Mouse (Mus musculus) forebrain, postnatal 0 days (tissue): ENCODE measurements around the gene Mcat. TPM values are rescaled to one million over a fixed set of nuclear protein-coding genes. Genes with fewer than 3 reads are reported as not detected.
"Not testable (repeated sequence)": the region's sequence is repeated elsewhere in the genome, so short reads cannot be mapped to it uniquely, and the experiment has no call there.

Experiments
- ATAC-seq: fragments of 200-750 bp; cut with Nextera tagmentation; 2 replicates; pipeline ENCODE4 v1.8.0; 2017; ENCODE audit warnings: mild to moderate bottlenecking, moderate library complexity
- DNase-seq: peaks from one replicate; pipeline ENCODE4 v3.0.0-alpha.2; 2015
- H3K27ac ChIP-seq: fragments of 300-500 bp; sonication (generic); 2 replicates; pipeline ENCODE4 v1.5.1; 2014; ENCODE audit warnings: low read depth, mild to moderate bottlenecking, antibody characterized with exemption, low read length, moderate library complexity, mixed read lengths
- H3K27me3 ChIP-seq: fragments of 300-500 bp; sonication (generic); 2 replicates; pipeline ENCODE4 v1.6.1; 2014; ENCODE audit warnings: mild to moderate bottlenecking, low read length, mixed read lengths; ENCODE audit not compliant: insufficient read depth
- H3K36me3 ChIP-seq: fragments of 300-500 bp; sonication (generic); 2 replicates; pipeline ENCODE4 v1.6.1; 2014; ENCODE audit warnings: mild to moderate bottlenecking, moderate library complexity; ENCODE audit not compliant: insufficient read depth
- H3K4me1 ChIP-seq: fragments of 300-500 bp; sonication (generic); 2 replicates; pipeline ENCODE4 v1.6.1; 2014; ENCODE audit warnings: antibody characterized with exemption; ENCODE audit not compliant: insufficient read depth
- H3K4me2 ChIP-seq: fragments of 300-500 bp; sonication (generic); 2 replicates; pipeline ENCODE4 v1.6.1; 2014; ENCODE audit warnings: low read depth, mild to moderate bottlenecking, moderate library complexity
- H3K4me3 ChIP-seq: fragments of 300-500 bp; sonication (generic); 2 replicates; pipeline ENCODE4 v1.5.1; 2014; ENCODE audit warnings: low read depth, low read length, mixed read lengths
- H3K9ac ChIP-seq: fragments of 300-500 bp; sonication (generic); 2 replicates; pipeline ENCODE4 v1.6.1; 2014; ENCODE audit warnings: mild to moderate bottlenecking
- H3K9me3 ChIP-seq: fragments of 300-500 bp; sonication (generic); 2 replicates; pipeline ENCODE4 v1.6.1; 2016; ENCODE audit warnings: low read length
- CTCF ChIP-seq: sonication (generic); IDR thresholded peaks from 2 replicates; pipeline ENCODE4 v1.5.1; 2016; ENCODE audit warnings: antibody characterized with exemption, control low read depth, low read depth
- WGBS: fragments of 180-500 bp; shearing (Covaris S2); extraction: QIAGEN DNeasy Blood & Tissue Kit; methylation state at CpG from one replicate; pipeline ENCODE4 v1.1.7; 2014; 5-methylcytosine and 5-hydroxymethylcytosine counted together
- microRNA-seq, 2 experiments: library from miRNA; unstranded; fragments of <30 nt; microRNA quantifications; one replicate each; pipeline ENCODE4; 2016
- polyA plus RNA-seq: library from polyadenylated mRNA; unstranded; fragments of >200 nt; fragmentation: Nextera tagmentation; extraction: Ambion mirVana; gene quantifications from 2 replicates; pipeline ENCODE4 v1.2.1, GENCODE M21; 2015
- total RNA-seq: library from RNA; depleted of rRNA; stranded (reverse); fragments of >200 nt; gene quantifications from 2 replicates; pipeline ENCODE4 v1.2.3, GENCODE M21; 2014; rRNA removed

The Mcat gene
- total and polyA plus RNA-seq, 2 experiments from 2014 or later: 40.9 to 50.3 TPM

GRCm38 (mm10) chr15:83509950-83510804, 53.4 kb downstream of the Mcat start:
- Histone ChIP-seq H3K9me3 (no peaks in the 10 kb centered on the region), H3K4me3 (peak overlapping the region; percentile 58), H3K4me2 (peak overlapping the region; percentile 63), H3K4me1 (peaks cover 4% of the 10 kb centered on the region; the same call in 1 of the 2 replicates), H3K9ac (peak overlapping the region; percentile 86), H3K36me3 (0 out of 2 replicates have a peak, but pooled peaks cover 4% of the 10 kb centered on the region), H3K27ac (peak overlapping the region; percentile 94), H3K27me3 (no peaks in the 10 kb centered on the region)
- ATAC-seq (peak; percentile 81), DNase-seq (no peak)
- no peak; the same call in 1 of the 2 replicates for TF ChIP-seq CTCF
- WGBS: 27% methylated on average over 17 of the region's 17 CpGs

- 85% methylated on average over 6 of the region's 6 CpGs for WGBS
- H3K9ac ChIP-seq: not testable (repeated sequence)
These were observed 62.1 kb downstream of the Mcat start for GRCm38 (mm10) chr15:83501483-83501882.

GRCm38 (mm10) chr15:83500352-83500751, 63.2 kb downstream of the Mcat start:
- Histone ChIP-seq H3K36me3 (peaks cover 75% of the 10 kb centered on the region), H3K27me3 (no peaks in the 10 kb centered on the region), H3K9me3 (no peaks in the 10 kb centered on the region), H3K4me2 (no peak overlapping the region), H3K9ac (no peak overlapping the region), H3K27ac (no peak overlapping the region), H3K4me1 (no peaks in the 10 kb centered on the region), H3K4me3 (no peak overlapping the region)
- TF ChIP-seq CTCF: peak; percentile 47
- DNase-seq (no peak), ATAC-seq (no peak)
- 70% methylated on average over 3 of the region's 3 CpGs for WGBS

More at GRCm38 (mm10) chr15:83501483-83501882, 62.1 kb downstream of the Mcat start:
- H3K4me1 ChIP-seq, H3K4me3 ChIP-seq, H3K27me3 ChIP-seq, DNase-seq, ATAC-seq, H3K27ac ChIP-seq, H3K9me3 ChIP-seq, H3K4me2 ChIP-seq: not testable (repeated sequence)
- peaks cover 66% of the 10 kb centered on the region for H3K36me3 ChIP-seq

GRCm38 (mm10) chr15:83499211-83499755, 64.3 kb downstream of the Mcat start:
- Histone ChIP-seq H3K4me1 (no peaks in the 10 kb centered on the region), H3K4me2 (no peak overlapping the region), H3K27ac (no peak overlapping the region), H3K9me3 (no peaks in the 10 kb centered on the region), H3K9ac (no peak overlapping the region), H3K36me3 (peaks cover 83% of the 10 kb centered on the region), H3K4me3 (no peak overlapping the region), H3K27me3 (no peaks in the 10 kb centered on the region)
- TF ChIP-seq CTCF: no peak
- DNase-seq (no peak), ATAC-seq (no peak)
- 93% methylated on average over 10 of the region's 10 CpGs for WGBS

GRCm38 (mm10) chr15:83497299-83497698, 66.3 kb downstream of the Mcat start:
- no peak for TF ChIP-seq CTCF
- Histone ChIP-seq H3K4me3 (no peak overlapping the region), H3K4me2 (no peak overlapping the region), H3K4me1 (no peaks in the 10 kb centered on the region), H3K9ac (no peak overlapping the region), H3K27me3 (no peaks in the 10 kb centered on the region), H3K27ac (no peak overlapping the region), H3K36me3 (peaks cover 90% of the 10 kb centered on the region), H3K9me3 (no peaks in the 10 kb centered on the region)
- WGBS: 95% methylated on average over 6 of the region's 6 CpGs
- no peak for DNase-seq
- ATAC-seq: no peak

Small RNA genes within 50 kb of the gene (microRNA-seq; reads per million reads assigned to microRNA genes)
- gene Gm24575: 0 reads per million in 2 experiments

Other genes with a start within 250 kb of the Mcat start
- 41.0 and 41.2 TPM in 2 replicates for gene Arfgap3, start 213.5 kb downstream of the Mcat start, total RNA-seq
- gene Arfgap3, start 213.5 kb downstream of the Mcat start, polyA plus RNA-seq: 32.0 and 33.7 TPM in 2 replicates
- 13.8 and 20.9 TPM in 2 replicates for gene Pacsin2, start 99.2 kb downstream of the Mcat start, total RNA-seq
- gene Pacsin2, start 99.2 kb downstream of the Mcat start, polyA plus RNA-seq: 10.4 and 16.5 TPM in 2 replicates
- gene Ttll1, start 52.9 kb downstream of the Mcat start, total RNA-seq: 39.5 and 47.4 TPM in 2 replicates
- gene Ttll1, start 52.9 kb downstream of the Mcat start, polyA plus RNA-seq: 76.2 and 115 TPM in 2 replicates
- gene Bik, start 36.9 kb downstream of the Mcat start, total RNA-seq: not detected in 2 replicates
- gene Bik, start 36.9 kb downstream of the Mcat start, polyA plus RNA-seq: 0.33 and 0.84 TPM in 2 replicates
- 5.7 and 13.6 TPM in 2 replicates for gene Tspo, start 195 bp downstream of the Mcat start, total RNA-seq
- 15.3 and 18.0 TPM in 2 replicates for gene Tspo, start 195 bp downstream of the Mcat start, polyA plus RNA-seq
- 42.9 and 43.3 TPM in 2 replicates for gene Ttll12, start 31.4 kb upstream of the Mcat start, total RNA-seq
- 34.8 and 38.7 TPM in 2 replicates for gene Ttll12, start 31.4 kb upstream of the Mcat start, polyA plus RNA-seq
- 28.1 and 33.5 TPM in 2 replicates for gene Scube1, start 161.2 kb upstream of the Mcat start, total RNA-seq
- 9.7 and 12.0 TPM in 2 replicates for gene Scube1, start 161.2 kb upstream of the Mcat start, polyA plus RNA-seq
- gene Mpped1, start 215.7 kb upstream of the Mcat start, total RNA-seq: 352 and 534 TPM in 2 replicates
- gene Mpped1, start 215.7 kb upstream of the Mcat start, polyA plus RNA-seq: 227 and 361 TPM in 2 replicates